Comparison of ENCODE assay signal across 19 mouse cellular contexts in the genomic region with DNA sequence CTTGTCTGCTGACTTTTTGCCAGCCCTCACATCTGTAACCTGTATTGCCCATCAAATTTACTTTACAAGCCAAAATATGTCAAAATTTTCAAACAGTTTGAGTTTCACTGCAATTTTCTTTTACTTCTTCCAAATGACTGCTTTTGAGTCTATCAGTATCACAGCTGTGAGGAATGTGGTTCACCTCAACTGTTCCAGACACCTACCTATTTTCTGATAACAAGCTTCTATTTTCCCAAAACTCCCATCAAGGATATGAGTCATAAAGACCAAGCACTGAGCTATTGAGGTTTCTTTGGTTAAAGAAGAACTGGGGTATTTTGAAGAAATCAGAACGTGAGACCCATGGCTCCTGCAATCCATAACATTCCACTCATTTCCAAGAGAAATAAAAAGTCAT.
"Had no signal": no experiment of that assay in that cellular context is flagged by ENCODE, and none has a peak within 500 bp of the region (broad histone marks: within the 10 kb centered on the region; RNA-seq: fewer than 3 reads in every experiment).

No protein-coding gene starts in this region.

- H3K4me1 ChIP-seq: midbrain, embryonic 10.5 days; neural tube, embryonic 15.5 days; stomach, embryonic 15.5 days had no signal

- DNase-seq: lung, adult 18-20 months; lung, embryonic 14.5 days; lung, postnatal 10 days; lung, postnatal 4 days; retina, postnatal 1 day; right cerebral cortex, adult 18-20 months; right cerebral cortex, postnatal 25 days; right cerebral cortex, postnatal 4 days; spleen, adult 18-20 months; thymus, adult 2 months; thymus, postnatal 25 days; thymus, postnatal 4 days had no signal

- H3K9me3 ChIP-seq: midbrain, embryonic 13.5 days; neural tube, embryonic 13.5 days; neural tube, embryonic 15.5 days; stomach, embryonic 15.5 days had no signal

- H3K9ac ChIP-seq: lung, embryonic 14.5 days; midbrain, embryonic 13.5 days; neural tube, embryonic 13.5 days; neural tube, embryonic 15.5 days; stomach, embryonic 15.5 days had no signal

- H3K27me3 ChIP-seq: midbrain, embryonic 13.5 days; neural tube, embryonic 13.5 days; neural tube, embryonic 15.5 days; stomach, embryonic 15.5 days had no signal

- H3K27ac ChIP-seq: midbrain, embryonic 10.5 days; midbrain, embryonic 13.5 days; neural tube, embryonic 13.5 days; neural tube, embryonic 15.5 days; stomach, embryonic 15.5 days; stomach, postnatal 0 days had no signal

- H3K36me3 ChIP-seq: midbrain, embryonic 13.5 days; neural tube, embryonic 13.5 days; neural tube, embryonic 15.5 days; stomach, embryonic 15.5 days had no signal

- H3K4me3 ChIP-seq: midbrain, embryonic 10.5 days; midbrain, embryonic 13.5 days; myocyte; neural tube, embryonic 13.5 days; neural tube, embryonic 15.5 days; stomach, embryonic 15.5 days had no signal
